Mouse (Mus musculus) G1E (cell line): ENCODE results near the gene Nfatc2.

Experiments
- CTCF ChIP-seq: IDR thresholded peaks from 2 replicates; pipeline ENCODE4 v1.5.1; 2012; ENCODE audit warnings: low read depth, low read length, inconsistent platforms, mixed read lengths
- GATA1 ChIP-seq: IDR thresholded peaks from 2 replicates; pipeline ENCODE4 v1.6.1; 2012; ENCODE audit warnings: borderline replicate concordance, low read length, inconsistent platforms, mixed read lengths
- GATA2 ChIP-seq: IDR thresholded peaks from 2 replicates; pipeline ENCODE4 v1.6.1; 2012; ENCODE audit warnings: low read depth, low read length, inconsistent platforms, borderline replicate concordance
- POLR2AphosphoS5 ChIP-seq: IDR thresholded peaks from 2 replicates; pipeline ENCODE4 v1.6.1; 2012; ENCODE audit warnings: low read depth, low read length, inconsistent platforms; ENCODE audit not compliant: insufficient replicate concordance
- TAL1 ChIP-seq: conservative IDR thresholded peaks from 2 replicates; pipeline ENCODE4 v1.6.1; 2012; ENCODE audit warnings: low read depth, low read length, inconsistent platforms, mixed read lengths

GRCm38 (mm10) chr2:168478431-168478830 lies 123.0 kb downstream of the Nfatc2 start:
- no peak for TF ChIP-seq CTCF
- no peak for TF ChIP-seq GATA1
- TF ChIP-seq GATA2: no peak
- TF ChIP-seq TAL1: no peak
- no peak for TF ChIP-seq POLR2AphosphoS5
